Mouse (Mus musculus): ENCODE data around the gene Hoxa3.

Hoxa3 gene

DNA sequence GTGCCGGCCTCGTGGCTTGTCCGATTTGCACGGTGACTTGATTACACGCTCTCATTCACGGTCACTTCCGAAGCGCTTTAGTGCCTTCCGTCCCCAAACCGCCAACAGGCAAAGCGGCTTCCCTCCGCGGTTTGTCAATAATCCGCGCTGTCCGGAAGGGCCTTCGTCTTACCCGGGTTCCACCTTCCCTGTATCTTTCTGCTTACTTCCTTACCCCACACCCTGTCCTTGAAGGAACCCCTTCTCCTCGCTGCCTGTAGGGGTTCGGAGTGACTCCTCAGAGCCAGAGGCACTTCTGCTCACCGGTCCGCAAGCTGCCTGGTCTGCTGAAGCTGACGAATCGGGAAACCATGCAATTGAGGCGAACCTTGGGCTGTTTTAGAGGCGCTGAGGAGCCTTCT is 33.3 kb upstream of the Hoxa3 start:
- peak; percentile 31 to 44 for DNase-seq

DNA sequence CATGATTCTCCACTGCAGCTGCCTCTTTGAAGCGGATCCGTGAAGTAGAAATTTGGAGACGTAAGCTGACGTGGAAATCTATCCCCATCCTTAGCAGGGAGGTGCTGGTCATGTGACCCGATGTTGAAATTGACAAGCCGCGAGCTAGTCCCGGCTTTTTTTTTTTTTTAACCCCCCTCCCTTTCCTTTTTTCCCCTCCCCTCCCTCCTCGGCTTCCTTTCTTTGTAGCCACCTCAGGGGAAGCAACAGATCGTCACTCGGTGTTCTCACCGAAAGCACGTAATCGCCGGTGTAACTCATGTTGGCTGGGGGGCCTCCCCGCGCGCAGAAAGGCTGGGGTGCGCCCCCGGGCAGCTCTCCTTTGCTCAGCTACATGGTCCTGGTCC is 32.6 kb upstream of the Hoxa3 start, which contains the start of gene Hoxa11:
TSS of gene Hoxa11 (minus strand) at position 54 of the 386 bp plus-strand sequence.
- DNase-seq: peak in 1 of 2 experiments; percentile 30

DNA sequence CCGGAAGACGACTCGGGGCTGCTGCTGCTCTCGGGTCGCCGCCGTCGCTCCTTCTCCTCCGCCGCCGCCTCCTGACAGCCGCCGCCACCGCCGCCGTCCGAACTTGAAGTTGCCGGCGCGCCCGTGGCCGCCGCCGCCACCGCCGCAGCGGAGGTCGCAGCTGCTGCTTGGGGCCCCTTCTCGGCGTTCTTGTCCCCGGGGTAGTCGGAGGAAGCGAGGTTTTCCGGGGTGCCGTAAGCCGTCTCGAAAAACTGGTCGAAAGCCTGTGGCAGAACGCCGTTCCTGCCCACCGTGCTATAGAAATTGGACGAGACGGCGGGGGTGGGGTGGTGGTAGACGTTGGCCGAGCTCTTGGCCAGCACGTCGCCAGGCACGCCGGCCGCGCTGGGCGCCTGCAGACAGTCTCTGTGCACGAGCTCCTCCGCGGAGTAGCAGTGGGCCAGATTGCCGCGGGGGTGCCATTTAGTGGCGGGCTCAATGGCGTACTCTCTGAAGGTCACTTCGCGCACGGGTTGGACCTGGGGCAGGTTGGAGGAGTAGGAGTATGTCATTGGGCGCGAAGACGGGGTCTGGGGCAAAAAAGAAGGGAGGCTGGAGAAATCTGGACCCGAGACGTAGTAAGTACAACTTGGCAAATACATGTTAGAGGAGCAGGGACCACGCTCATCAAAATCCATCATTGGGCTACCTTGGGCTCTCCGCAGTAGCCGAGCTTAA is 32.1 kb upstream of the Hoxa3 start:
- DNase-seq: peak in 1 of 2 experiments; percentile 37

DNA sequence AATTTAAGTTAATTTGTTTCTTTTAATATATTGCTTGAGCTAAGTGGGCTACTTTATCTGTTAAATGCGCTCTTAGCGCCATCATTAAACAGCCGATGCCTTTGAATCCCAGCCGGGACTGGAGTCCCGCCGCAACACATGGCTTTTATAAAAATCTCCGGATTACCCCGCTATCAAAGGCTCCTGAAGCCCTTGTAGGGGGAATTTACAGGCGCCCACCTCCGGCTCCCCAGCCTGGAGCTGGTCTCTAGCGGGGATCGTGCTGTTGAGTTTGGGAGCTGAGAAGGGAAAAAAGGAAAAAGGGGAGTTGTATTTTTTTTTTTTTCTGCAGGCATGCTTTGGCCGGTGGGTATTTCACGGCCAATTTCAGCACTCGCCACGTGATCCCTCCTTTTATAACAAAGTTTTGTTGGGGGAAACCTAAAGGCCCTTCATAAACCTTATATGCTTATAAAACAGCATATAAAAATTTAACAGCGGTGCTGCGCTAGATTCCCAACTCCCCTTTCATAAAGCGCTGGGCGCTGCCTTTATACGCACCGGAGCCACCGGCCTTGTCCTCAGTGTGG is 31.4 kb upstream of the Hoxa3 start:
- no peak for DNase-seq

DNA sequence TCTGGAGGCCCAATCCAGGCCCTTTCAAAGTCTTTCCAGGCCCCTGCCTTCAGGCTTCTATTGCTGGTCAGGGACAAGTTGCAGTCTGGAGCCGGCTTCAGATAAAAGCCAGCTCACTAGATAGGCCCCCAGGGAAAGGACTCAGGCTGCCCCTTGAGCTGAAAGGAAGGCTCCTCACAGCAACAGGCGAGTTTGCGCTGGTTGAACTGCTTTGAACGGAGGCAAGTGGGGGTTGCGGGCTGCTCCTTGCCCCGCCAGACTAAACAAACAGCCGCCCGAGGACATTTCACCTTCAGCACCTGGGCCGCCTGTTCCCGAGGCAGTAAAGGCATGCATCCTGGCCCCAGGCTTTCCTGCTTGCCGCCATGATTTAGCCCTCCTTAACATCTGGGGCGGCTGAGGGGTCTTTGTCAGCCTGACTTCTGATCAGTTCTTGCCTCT is 30.6 kb upstream of the Hoxa3 start:
- DNase-seq: no peak

DNA sequence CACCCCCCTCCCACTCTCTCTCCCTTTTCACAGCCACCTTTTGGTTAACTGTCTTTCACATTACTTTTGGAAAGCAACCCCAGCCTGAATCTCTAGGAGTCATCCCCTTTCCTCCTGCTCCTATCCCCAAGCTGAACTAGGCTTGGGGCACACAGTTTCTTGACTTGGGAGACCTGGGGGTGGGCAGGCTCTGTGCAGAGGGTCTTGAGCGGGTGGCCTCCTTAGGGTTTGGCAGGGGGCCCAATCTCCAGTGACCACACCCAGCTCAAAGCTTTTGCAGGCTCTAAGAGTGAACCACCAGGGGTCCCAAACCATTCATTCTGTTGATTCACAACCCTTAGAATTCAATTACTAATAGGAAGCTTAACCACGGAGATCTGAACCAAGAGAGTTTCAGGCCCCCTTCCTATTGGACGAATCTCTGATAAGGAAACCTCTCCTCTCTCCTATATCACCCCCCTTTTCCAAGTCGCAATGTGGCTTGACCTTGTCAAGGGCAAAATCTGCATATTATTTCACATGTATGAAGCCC is 29.7 kb upstream of the Hoxa3 start:
- DNase-seq: no peak

DNA sequence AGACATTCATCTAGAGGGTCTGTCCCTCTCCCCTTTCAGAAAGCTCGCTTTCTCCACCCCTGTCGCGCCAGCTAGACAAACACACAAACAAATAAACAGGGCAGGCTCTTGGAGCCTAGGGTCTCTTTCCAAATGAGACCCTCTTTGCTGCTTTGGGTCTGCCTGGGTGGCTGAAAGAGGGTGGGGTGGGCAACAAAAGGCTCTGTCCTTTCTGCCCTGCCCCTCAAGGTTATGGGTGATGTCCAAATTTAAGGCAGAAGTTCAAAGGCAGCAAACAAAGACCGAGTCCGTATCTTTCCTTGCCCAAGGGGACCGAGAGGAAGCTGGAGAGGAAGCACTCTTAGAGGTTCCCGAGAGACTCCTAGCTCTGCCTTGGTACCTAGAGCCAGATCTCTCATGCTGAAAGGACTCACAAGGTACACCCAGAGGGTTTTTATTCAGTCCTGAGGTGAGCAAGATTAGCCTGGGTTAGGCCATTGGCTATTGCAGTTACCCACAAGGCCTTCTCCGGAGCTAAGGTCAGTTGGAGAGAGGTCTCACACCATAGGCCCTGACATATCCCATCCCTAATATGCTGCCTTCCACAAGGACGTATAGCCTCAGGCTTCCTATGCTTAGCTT is 28.0 kb upstream of the Hoxa3 start:
- DNase-seq: no peak

DNA sequence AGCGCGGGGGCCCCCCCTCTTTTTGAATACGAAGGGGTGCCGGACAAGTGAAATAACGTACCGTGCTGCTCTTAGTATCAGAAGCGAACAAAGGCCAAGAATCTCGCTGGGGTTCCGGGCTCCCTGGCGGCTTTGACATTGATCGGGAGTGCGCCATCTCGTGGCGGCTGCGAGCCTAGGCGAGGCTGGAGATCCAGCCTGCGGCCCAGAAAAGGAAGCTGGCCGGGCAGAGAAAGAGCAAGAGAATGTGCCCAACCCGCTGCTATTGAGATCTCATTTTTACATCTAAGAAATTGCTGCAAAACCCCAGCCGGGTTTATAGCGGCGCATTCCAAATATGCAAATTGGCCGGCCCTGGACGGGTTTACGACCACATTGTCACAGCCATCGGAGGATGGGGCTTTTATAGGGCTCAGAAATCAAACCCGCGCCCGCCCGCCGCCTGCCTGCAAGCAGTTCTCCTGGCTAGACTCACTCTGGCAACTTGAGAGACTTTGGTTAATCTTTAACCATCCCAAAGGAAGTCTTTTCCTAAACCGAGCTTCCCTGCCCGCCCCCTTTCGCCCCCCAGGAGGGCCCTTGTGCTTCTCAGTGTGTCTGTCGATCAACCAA is 27.4 kb upstream of the Hoxa3 start, which contains the start of gene Hoxa10:
TSS of gene Hoxa10 (minus strand) at position 466 of the 612 bp plus-strand sequence.
- DNase-seq: peak; percentile 85 to 87

DNA sequence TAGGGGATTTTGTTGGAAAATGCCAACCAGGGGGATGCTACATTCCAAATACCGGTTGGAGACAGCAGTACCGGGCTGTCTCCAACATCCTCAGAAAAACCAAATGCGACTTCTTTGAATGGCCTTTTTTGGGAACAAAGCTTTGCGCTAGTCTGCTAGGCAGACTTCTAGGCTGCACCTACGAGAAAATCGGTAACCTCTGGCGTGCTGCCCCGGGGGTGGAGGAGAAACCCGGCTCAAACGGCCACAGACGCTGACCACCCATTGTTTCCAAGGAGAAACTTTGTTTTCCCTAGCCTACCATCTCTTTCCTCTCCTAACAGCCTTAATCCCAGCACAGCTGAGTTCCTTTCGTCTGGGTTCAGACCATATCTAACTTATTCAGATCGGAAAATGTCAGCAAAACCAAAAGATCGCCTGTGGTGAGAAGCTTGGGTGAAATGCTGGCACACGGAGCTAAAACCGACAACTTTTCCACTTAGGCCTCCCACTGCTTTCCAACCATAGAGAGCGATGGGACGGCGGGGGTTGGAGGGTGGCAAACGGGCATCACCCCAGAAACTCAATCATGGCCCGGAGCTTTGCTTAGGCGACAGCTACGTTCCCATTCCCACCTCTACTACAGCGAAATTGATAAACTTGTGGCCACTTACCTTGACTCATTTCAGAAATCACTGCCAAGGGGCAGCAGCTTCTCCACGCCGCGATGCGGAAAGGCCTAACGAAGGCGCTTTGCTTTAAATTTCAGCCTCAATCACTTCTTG is 26.7 kb upstream of the Hoxa3 start:
- DNase-seq: no peak

DNA sequence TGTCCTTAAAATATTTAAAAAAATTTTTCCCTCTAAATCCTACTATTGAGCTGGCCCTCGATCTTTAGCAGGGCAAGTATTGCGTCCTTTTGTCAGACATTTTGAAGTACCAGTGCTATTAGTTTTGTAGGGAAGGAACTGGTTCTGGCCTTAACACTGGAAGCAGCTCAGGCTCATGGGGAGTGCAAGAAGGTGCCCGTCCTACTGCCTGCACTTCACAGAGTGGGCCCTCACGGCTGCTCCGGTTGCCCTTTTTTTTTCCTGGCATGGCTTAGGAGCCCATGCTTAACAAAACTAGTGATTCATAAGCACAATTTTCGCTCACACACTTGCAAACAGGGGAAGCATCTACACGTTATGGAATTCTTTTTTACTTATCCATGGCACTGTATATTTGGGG is 25.8 kb upstream of the Hoxa3 start:
- DNase-seq: no peak

DNA sequence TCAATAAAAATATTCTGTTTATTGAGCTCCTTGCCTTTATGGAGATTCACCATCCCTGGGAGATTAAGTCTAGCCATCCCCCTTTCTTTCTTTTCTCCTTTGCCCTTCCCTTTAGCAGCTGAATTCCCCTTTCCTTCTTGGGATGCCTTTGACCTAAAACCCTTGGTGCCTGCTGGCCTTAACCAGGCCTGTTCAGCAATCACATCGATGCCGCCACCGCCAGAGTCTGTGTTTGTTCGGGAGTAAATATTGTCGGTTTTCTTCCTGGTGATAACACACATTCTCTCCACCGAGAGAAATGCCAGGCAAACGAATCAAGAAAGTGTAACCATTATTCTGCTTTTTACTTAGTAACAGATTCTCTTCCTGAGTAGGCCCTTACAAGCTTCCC is 25.0 kb upstream of the Hoxa3 start:
- no peak for DNase-seq

DNA sequence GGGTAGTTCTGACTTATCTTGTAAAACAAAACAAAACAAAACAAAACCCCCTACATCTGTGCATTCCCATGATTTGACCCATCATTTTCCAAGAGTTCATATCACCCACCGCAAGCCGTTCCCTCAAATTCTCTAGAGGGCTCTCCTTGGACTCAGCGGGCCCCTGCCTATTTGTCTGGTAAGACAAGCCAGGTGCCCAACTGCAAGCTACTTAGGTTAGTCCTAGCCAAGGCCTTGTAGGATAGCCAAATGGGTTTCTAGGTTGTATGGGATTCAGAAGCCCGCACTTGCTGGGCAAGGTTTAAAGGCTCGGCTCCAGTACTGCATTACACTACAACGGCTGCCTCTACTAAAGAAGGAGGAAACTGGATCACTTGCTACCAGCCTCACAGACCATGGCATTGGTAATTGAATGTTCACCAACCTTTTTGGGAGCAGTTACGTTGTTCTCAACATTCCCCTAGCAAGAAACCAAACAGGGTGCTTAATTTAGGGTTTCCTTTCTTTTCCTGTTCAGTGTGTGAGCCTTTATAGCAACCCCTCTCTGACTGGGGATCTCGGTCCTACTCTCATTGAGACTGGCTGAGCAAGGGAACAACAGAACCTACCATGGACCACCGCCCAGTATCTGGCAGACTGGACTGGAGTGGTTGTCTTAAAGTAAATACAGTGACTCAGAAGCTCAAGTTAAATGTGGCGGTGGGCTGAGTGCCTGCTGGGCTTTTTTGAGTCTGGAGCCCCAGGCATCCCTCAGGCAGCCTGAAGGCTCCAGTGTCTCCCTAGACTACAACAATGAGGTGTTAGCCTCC is 24.4 kb upstream of the Hoxa3 start:
- DNase-seq: no peak

DNA sequence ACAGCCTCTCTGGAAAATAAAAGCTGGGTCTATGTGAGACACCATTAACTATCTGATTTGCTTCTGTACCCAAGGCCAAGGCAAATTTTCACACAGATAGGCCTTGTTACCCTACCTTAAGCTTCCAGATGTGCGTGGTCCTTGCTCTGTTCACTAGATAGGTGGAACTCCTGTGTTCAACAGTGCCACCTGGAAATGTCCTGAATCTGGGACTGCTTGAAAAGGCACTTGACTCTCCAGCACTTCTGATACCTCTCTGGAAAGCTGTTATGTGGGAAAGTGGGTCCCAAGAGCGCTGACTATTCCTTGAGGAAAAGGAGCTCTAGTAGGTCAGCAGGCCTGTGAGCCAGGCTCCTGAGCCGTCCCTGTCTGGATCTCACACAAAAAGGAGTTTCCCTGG is 23.7 kb upstream of the Hoxa3 start:
- DNase-seq: no peak

DNA sequence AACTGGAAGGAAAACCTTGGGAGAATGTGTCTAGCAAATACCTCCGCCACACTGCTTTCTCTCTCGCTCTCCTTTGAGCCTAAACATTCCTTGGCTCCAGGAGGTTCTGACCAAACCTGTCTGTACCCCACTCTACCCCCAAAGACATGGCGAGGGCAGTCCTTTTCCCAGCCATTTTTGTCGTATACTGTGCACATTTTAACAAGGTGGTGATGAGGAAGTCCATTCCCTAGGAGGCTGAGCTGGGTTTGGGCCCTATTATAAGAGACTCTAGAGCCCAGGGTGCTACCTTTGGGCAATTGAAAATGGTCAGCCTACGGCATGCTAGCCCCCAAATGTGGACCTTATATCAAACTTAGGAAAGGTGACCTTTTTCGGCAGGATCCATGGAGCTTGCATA is 22.7 kb upstream of the Hoxa3 start:
- no peak for DNase-seq

DNA sequence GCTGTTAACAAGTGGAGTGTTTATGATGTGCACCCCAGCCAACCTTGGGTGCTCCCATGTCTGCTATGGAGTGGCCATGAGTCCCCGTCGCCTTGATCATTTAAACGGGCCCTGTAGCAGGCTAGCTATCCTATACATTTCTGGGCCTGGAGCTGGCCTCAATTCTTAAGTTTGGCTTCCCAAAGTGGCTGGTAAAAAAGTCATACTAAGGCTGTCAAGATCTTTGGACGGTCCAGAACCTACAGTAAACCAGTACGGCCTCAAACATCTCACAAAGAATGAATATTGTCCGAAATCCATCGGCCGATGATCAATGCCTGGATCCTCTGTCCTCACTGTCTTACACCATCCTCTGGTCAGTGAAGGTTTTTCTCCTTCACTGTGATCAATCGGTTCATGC is 22.1 kb upstream of the Hoxa3 start:
- no peak for DNase-seq

DNA sequence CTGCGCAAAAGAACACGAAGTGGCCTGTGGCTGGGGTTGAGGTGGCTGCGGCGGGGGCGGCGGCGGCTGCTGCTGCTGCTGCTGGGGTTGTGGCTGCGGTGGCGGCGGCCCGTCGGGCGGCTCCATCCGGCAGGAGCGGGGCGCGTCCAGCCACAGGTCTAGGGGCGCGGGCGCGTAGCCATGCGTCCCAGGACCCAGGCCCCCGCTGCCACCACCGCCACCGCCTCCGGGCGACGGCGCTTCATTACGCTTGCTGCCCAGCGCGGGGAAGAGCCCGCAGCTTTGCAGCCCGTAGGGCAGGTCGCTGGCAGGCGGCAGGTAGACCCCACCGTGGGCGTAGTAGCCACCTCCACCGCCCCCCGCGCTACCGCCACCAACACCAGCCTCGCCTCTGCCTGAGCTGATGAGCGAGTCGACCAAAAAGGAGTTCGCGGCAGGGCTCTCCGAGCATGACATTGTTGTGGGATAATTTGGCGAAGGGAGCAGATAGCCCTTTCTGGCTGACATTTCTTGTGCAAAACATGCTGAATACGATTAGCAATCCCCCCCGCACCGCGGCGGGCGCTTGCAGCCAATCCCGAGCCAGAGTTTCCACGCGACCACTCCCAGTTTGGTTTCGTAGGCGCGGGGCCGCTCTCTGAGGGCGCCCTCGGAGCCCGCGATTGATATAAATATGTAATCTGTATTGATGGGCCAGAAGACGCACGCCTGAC is 21.4 kb upstream of the Hoxa3 start:
- no peak for DNase-seq

DNA sequence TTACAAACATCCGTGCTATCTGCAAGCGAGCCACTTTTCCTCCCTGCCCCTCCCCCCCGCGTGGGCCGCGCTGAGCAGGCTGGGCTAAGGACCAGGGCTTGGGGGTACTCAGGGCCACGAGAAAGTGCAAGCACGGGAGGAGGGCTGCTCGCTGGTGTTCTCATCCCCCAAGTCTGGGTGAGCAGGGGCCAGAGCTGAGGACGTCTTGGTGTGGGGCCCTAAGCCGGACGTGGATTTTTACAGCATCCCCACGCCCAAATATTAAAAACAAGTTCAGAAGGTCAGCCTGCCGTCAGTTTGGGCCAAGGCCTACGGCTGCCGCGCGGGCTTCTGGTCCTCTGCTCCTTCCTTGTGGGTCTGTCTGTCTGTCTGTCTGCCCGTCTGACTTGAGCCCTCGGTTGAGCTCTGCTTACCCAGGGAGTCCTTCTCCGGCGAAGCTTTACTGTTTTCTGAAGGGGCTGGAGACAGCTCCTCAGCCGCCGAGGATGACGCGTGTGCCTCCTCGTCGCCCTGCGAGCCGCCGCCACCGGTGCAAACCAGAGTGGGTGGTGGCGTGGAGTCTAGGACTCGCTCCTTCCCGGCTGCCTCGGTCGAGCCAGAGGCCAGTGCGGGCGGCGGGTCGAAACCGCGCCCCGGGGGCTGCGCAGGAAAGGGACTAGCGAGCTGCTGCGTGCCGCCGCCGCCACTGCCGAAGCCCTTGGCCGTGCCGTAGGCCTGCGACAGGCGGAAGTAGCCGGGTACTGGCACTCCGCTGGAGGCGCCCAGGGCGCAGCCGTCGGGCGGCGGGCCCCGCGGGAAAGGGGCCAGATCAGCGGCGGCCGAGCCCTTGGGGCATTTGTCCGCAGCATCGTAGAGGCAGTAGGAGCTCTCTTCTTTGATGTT is 20.7 kb upstream of the Hoxa3 start:
- peak in 1 of 2 experiments; percentile 64 for DNase-seq

DNA sequence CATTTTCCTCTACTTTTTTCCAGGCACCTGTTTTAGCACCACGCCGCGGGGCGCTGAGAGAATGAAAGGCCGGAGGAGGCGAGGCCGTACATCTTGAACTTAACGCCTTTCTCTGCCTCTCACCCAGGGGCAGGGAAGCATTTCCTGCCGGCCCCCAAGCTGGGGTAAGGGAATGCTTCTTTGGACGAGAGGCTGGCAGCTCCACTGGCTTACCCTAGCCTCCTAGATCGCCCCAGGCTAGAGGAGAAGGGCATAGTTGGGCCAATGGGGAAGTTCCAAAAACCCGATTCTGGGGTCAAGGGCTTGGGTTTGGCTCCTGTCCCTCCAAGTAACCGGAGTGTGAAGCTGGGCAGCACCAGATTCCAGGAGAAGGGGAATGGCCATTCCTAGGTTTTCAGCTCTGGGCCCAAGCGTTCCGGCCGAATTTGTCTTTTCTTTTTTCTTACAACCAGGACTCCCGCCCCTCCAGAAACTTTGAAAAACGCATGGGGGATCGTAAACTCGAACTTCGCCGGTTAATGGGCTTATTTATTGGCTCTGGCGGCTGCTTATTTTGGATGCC is 19.9 kb upstream of the Hoxa3 start:
- DNase-seq: no peak

DNA sequence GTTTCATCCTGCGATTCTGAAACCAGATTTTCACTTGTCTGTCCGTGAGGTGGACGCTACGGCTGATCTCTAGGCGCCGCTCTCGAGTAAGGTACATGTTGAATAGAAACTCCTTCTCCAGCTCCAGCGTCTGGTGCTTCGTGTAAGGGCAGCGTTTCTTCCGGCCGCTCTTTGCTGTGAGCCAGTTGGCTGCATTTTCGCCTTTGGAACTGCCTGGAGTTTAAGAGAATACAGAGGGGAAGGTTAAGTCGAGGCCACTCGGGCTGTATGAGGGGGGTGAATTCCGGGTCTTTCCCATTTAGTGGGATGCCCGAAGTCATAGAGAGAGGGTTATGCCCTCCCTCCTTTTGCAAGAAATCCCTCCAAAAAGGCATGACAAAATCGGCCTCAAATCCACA is 19.4 kb upstream of the Hoxa3 start:
- DNase-seq: no peak

Data from B cell, adult 2 months (primary cell).